Mouse (Mus musculus) effector memory CD4-positive, alpha-beta T cell, adult 5 months (primary cell): ENCODE data around the gene Ugdh. TPM values are rescaled to one million over a fixed set of nuclear protein-coding genes. Genes with fewer than 3 reads are reported as not detected.

Source experiments
- polyA plus RNA-seq: library from polyadenylated mRNA; unstranded; fragments of 100-300 nt; shearing (Covaris generic); gene quantifications from one replicate; pipeline ENCODE4 v1.2.1, GENCODE M21; 2017

Gene Ugdh
- polyA plus RNA-seq, result 24.8 TPM

DNA sequence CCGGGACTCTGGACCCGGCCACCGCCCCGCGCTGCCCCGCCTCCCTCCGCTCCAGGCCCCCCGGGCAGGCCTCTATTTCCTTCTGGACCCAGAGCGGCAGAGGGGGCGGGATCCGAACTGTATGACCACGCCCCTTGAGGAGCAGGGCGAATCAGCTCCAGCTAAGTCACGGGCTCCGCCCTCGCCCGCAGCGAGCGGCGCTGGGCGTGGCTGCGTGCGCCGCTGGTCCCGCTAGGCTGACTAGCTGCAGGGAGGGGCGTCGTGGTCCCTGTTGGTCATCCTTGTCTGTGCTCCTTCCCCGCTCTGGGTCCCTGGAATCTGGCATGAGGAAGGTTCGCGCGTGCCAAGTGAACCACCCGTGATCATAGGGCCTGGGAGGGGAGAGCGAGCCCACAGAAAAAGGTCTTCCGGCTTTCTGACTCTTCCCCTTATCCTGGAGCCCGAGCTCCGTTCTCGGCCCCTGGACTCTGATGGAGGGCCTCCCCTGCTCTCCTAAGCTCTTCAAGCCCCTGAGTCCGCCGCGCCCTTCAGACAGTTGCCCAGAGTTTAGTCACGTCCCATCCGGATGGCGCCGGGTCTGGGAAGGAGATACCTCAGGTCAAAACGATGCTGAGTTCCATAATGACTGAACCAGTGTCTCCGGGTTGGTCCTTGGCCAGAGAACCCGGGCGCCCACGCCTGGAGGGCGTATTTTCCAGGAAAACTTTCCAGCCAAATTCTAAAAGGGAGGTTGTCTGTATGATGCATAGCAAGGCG is at the start of gene Ugdh:
Gene Ugdh, minus strand, starts transcription at position 144 of the 756 bp plus-strand sequence.

DNA sequence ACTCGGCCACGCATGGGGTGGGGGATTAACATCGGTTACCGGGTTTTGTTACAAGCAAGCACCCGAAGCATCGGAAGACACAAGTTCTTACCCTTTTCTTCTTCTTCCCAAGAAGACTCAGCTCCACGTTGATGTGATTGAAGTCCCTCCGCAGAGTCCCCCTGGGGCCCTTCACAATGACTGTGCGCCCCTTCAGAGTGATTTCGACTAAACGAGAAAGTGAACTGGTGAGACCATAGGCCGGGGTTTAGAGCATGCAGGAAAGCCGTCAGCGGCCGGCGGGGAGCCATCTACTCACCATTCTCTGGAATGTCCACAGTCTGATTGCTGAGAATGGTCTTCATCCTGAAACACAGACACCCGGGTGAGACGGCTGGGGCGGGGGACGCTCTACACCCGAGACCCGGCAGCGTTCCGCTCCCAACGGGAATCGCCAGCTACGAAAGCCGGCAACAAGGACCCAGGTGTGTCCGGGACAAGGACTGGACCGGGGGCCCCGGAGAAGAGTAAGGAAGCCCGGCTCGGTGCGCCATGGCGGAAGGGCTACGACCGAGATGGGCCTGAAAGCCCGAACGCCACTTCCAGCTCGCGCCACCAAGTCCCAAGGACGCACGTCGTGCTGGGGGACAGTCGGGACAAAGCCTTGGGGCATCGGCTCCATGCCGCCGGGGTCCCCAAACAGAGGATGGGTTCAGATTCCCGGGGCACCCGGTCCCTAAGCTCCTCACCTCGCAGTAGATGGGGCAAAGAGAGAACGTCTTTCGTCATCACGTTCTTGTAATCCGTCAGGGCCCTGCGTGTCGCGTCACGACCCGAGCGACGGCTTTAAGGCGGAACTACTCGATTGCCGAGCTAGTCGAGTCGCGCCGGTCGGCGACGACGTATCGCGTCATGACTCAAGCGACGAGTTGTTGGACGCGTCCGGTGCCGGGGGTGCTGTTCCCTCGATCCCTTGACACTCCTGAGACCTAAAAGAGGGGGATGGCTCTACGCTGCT is 44.8 kb downstream of the Ugdh start, which contains the start of the genes Rpl9 and Lias:
Gene Rpl9, minus strand, starts transcription at position 797 of the 997 bp plus-strand sequence.
Gene Lias, plus strand, starts transcription at position 850 of the 997 bp plus-strand sequence.

Other genes with a start within 250 kb of the Ugdh start
- gene Wdr19, start 236.3 kb downstream of the Ugdh start, polyA plus RNA-seq, result 3.8 TPM
- 42.8 TPM for gene Rfc1, start 100.3 kb downstream of the Ugdh start, polyA plus RNA-seq
- gene Klb, start 87.6 kb downstream of the Ugdh start, polyA plus RNA-seq, result 0.12 TPM
- 1,101 TPM for gene Rpl9, start 44.5 kb downstream of the Ugdh start, polyA plus RNA-seq
- gene Lias, start 44.5 kb downstream of the Ugdh start, polyA plus RNA-seq, result 27.3 TPM
- 5.9 TPM for gene Gm43552, start 56.9 kb upstream of the Ugdh start, polyA plus RNA-seq
- gene Smim14, start 101.2 kb upstream of the Ugdh start, polyA plus RNA-seq, result 140 TPM
- gene Ube2k, start 101.3 kb upstream of the Ugdh start, polyA plus RNA-seq, result 122 TPM